Mouse (Mus musculus): ENCODE results near the gene Wfdc2.
"Not testable (repeated sequence)": the region's sequence is repeated elsewhere in the genome, so short reads cannot be mapped to it uniquely, and the experiment has no call there.

Wfdc2 gene

DNA sequence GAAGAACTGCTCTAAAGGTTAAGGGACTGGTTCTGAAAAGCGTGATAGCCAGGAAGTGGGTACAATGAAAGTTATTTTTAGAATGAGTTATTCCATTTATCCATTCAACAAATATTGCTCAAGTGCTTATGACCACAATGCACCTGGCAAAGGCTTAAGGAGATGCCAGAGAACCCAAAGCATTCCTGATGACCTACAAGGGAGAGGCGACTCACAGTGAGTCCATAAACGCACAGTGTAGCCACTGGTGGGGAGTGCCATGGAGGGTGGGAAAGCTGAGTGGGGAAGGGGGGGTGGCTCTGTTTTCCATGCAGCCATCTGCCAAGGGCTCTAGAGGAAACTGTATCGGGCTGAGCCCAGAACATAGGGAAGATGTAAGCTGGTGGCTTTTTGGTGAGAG lies 12.9 kb upstream of the Wfdc2 start:
- DNase-seq (ENCODE audit: low read depth): no peak

GRCm38 (mm10) chr2:164549963-164550894 lies 12.0 kb upstream of the Wfdc2 start:
- DNase-seq (ENCODE audit: low read depth): no peak

DNA sequence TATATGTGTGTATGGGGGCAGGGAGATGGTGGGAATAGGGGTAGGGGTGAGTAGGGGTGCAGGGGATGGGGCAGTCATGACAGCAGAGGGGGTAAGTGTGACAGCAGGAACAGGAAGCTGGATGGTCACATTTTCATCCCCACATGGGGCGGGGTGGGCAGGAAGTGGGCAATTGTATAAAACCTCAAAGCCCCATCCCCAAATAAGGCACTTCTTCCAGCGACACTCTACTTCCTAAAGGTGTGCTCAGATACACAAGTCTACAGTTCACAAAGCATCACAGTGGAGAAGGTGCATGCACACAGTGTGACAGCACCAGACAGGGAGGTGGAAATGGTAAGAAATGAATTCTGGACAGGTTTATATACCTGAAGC lies 11.3 kb upstream of the Wfdc2 start:
- DNase-seq (ENCODE audit: low read depth): no peak

GRCm38 (mm10) chr2:164551502-164551901 lies 10.7 kb upstream of the Wfdc2 start:
- no peak for DNase-seq (ENCODE audit: low read depth)

- no peak for DNase-seq (ENCODE audit: low read depth)
These were observed 3.8 kb upstream of the Wfdc2 start for GRCm38 (mm10) chr2:164558426-164558825.

- DNase-seq (ENCODE audit: low read depth): peak; percentile 36
These were observed 3.1 kb upstream of the Wfdc2 start for GRCm38 (mm10) chr2:164558991-164559645.

GRCm38 (mm10) chr2:164560106-164560505 lies 2.1 kb upstream of the Wfdc2 start:
- DNase-seq (ENCODE audit: low read depth): no peak

DNA sequence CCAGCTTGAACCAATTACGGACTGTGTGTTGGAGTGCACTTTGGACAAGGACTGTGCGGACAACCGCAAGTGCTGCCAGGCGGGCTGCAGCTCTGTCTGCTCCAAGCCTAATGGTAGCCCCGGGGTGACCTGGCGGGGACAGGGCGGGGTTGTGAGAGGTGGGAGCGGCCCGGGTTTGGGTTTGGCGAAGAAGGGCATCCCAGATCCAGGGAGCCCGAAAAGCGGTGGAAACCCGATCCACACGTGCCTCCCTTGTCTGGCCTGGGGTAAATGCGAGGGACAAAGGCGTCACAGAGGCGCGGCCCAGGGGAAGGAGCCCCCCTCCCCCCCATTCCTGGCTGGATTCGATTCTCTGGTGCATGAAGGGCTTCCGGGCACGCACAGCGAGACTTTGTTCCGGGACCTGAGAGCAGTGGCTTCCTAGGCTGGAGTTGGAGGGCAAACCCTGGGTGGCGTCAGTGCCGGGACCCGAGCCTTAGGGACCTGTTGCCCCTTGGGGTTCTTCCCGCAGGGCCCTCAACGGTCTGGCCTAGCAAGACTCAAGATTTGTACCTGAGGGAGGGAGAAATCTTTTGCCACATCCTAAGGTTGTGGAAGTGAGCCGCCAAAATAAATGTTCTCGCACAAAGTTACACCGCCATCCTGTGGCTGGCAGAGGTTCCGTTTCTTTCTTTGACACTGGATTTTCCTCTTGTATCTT lies 1.3 kb downstream of the Wfdc2 start:
- DNase-seq (ENCODE audit: low read depth): peak; percentile 73

DNA sequence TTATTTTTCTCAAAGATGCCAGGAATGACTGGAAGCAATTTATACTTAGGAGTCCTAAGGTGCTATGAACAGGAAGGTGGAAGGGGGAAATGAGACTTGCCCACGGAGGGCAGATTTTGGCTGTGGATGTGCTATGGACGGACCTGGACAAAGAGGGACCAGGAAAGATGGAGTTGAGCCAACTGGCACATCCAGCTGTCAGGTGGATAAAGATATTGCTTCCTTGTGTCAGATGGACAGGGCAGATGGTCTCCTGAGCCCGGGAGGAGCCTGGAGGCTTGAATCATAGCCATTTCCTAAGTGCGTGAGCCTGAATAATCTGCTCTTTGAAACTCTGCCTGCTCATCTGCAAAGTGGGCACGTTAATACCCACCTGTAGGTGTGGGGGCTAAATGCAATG lies 2.1 kb downstream of the Wfdc2 start:
- DNase-seq (ENCODE audit: low read depth): no peak

DNA sequence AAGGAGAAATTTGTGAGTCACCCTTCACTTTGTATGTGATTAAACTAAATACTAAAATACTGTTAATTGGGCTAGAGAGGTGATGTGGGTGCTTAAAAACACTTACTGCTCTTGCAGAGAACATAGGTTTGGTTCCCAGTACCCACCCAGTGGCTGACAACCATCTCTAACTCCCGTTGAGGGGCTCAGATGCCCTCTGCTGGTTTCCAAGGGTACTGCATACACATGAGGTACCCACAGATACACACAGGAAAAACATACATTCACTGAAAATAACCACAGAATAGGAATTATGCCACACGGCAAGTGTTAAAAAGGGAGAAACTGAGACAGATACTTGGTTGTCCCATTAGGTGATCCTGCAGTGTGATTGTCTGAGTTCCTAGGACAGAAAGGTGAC lies 4.8 kb downstream of the Wfdc2 start:
- DNase-seq (ENCODE audit: low read depth): peak; percentile 32

GRCm38 (mm10) chr2:164567460-164567859 lies 5.2 kb downstream of the Wfdc2 start:
- no peak for DNase-seq (ENCODE audit: low read depth)

- not testable (repeated sequence) for DNase-seq (ENCODE audit: low read depth)
These were observed 11.1 kb downstream of the Wfdc2 start, which contains the start of gene Spint3 for GRCm38 (mm10) chr2:164573359-164573758. Spint3 (minus strand) TSS chr2:164573459.

DNA sequence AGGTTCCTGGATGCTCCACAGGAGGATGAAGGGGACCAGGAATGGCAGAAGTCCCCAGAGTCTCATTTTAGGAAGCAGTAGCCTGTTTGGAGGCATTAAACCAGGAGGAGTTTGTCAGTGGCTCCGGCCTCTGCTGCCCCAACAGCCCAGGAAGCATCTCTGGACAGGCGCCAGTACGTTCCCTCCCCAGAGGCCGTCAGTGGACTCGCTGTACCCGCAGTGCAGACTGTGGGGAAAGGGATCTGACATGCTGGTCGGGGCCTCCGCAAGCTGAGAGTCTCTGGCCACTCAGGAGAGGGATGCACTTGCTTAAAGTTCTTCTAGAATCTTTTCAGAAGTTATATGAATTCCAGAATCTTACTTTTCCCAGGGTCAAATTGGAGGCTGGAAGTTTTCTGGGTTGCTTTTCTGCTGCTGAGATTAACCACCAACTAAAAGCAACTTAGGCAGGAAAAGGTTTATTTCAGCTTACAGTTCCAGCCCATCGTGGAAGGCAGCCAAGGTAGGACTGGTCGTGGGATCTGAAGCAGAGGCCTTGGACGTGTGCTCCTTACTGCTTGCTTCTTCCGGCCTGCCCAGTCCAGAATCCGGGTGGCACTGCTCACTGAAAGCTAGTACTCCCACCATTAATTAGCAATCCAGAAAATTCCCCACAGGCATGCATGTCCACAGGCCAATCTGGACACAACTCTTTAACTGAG lies 23.0 kb downstream of the Wfdc2 start, which contains the start of gene Wfdc6a:
Wfdc6a (minus strand) TSS at position 423 of the 701 bp plus-strand sequence.
- DNase-seq (ENCODE audit: low read depth): not testable (repeated sequence)

DNA sequence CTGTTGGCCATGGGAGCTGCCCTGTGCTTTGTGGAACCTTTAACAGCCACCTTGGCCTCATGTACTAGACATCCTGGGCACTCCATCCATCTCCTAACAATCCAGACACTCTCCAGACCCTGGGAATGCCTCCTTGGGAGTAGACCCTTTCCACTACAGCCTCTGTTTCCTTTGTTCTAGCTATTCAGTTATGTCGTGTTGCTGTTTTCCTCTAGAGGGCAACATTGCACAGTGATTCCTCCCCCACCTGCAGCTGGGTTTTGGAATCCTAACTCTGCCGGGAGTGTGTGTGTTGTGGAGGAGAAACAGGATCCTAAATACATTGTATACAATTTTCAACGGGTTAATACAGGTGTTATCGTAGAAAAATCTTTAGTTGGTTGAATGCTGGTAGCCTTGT lies 29.8 kb downstream of the Wfdc2 start:
- peak; percentile 5 for DNase-seq (ENCODE audit: low read depth)

DNA sequence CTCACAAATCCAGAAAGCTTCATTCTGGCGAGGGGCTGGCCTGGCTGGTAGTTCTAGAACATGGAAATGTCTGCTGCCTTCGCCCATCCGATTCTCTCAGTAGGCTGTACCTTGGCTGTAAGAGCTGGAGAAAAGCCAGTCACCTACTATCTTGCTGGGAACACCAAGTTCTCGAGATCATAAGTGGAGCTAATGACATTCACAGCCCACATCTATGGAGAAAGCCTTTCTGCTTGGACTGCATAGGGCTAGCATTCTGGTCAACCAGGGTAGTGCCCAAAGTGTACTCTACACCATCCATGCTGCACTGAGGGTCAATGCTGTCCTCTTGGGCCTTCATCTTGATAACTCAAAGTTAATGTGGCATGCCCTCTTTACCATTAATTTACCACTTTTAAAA lies 31.3 kb downstream of the Wfdc2 start, which contains the start of gene Eppin:
Eppin (minus strand) TSS at position 101 of the 400 bp plus-strand sequence.
- DNase-seq (ENCODE audit: low read depth): no peak

DNA sequence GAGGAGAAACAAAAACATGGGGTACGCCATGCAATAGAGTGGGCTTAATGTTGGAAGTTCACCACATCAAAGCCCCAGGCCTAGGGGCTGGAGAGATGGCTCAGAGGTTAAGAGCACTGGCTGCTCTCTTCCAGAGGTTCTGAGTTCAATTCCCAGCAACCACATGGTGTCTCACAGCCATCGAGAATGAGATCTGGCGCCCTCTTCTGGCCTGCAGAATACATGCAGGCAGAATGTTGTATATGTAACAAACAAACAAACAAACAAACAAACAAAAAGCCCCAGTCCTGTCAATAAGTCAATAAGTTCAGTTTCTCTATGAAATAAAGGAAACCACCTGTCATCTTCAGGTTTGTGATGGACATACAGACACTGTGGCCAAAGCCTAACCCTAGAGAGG lies 38.0 kb downstream of the Wfdc2 start:
- peak; percentile 14 for DNase-seq (ENCODE audit: low read depth)

DNA sequence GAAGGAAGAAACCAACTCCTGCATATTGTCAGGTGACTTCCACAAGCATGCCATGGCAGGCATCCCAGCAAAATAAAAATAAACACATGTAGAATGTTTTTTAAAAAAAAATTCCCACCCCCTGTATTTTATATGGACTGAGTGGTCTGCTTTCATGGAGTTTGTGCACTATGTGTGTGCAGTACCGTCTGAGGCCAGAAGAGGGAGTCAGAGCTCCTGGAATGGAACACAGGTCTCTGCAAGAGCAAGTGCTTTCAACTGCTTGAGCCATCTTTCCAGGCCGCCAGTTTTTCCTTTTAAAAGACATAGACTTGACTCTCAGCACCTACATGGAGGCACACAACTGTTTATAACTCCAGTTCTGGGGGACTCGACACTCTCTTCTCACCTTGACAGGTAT lies 41.3 kb downstream of the Wfdc2 start:
- peak; percentile 7 for DNase-seq (ENCODE audit: low read depth)

GRCm38 (mm10) chr2:164604411-164604810 lies 42.2 kb downstream of the Wfdc2 start:
- DNase-seq (ENCODE audit: low read depth): no peak

GRCm38 (mm10) chr2:164608781-164609180 lies 46.6 kb downstream of the Wfdc2 start:
- DNase-seq (ENCODE audit: low read depth): no peak

DNA sequence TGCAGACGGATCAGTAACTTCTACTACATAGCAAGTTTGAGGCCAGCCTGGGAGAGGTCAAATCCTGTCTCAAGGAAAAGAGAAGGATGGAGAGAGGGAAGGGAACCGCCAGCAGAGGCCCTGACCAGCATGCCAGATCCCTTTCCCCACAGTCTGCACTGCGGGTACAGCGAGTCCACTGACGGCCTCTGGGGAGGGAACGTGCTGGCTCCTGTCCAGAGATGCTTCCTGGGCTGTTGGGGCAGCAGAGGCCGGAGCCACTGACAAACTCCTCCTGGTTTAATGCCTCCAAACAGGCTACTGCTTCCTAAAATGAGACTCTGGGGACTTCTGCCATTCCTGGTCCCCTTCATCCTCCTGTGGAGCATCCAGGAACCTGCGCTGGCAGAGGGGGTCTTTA lies 51.3 kb downstream of the Wfdc2 start, which contains the start of the genes Wfdc6b and Wfdc8:
Wfdc6b (plus strand) TSS at position 52 of the 400 bp plus-strand sequence.
Wfdc8 (minus strand) TSS at position 156 of the 400 bp plus-strand sequence.
- DNase-seq (ENCODE audit: low read depth): not testable (repeated sequence)

GRCm38 (mm10) chr2:164615386-164615785 lies 53.2 kb downstream of the Wfdc2 start:
- no peak for DNase-seq (ENCODE audit: low read depth)

Data from induced T-regulatory cell, adult 2 months (primary cell).